Mouse (Mus musculus) cortical plate, adult 2 months (tissue): ENCODE measurements at regions not wholly inside any gene's neighbourhood (a gene's known extent, or its start where the extent isn't known, plus 50 kb on each side); places are given as distances from the start of the nearest gene placed in this dataset.

Source experiments
- CTCF ChIP-seq: fragments of 200-500 bp; IDR thresholded peaks from 2 replicates; pipeline ENCODE4 v1.5.1; 2011; ENCODE audit warnings: mild to moderate bottlenecking, control low read depth, low read length; ENCODE audit not compliant: insufficient read depth; ENCODE audit errors: extremely low read depth
- POLR2A ChIP-seq: fragments of 200-500 bp; IDR thresholded peaks from 2 replicates; pipeline ENCODE4 v1.6.1; 2011; ENCODE audit warnings: mild to moderate bottlenecking, low read length, control low read depth; ENCODE audit not compliant: insufficient read depth; ENCODE audit errors: extremely low read depth

DNA sequence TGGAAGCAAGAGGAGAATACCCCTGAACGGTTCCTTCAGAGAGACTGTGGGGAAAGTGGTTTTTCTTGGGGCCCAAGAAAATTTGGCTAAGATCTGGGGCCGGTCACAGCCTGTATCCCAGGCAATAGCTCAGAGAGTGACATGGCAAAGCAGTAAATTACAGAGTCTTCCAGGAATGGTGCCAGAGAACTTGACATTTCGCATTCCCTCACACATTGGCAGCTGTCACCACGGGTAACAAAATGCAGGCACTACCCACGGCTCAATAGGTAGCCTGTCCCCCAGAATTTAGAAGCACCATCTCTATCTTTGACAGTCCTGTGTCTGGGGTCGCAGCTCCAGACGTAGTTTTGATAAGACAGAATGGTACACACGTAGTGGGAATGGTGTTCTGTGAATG is 260.3 kb downstream of the Tshz3 start:
- TF ChIP-seq CTCF: no peak
- TF ChIP-seq POLR2A: no peak
